Mouse (Mus musculus): ENCODE measurements around the gene Pqlc2.
A peak's percentile ranks its signal among the peaks of the same experiment; 100 is the strongest.

DNA sequence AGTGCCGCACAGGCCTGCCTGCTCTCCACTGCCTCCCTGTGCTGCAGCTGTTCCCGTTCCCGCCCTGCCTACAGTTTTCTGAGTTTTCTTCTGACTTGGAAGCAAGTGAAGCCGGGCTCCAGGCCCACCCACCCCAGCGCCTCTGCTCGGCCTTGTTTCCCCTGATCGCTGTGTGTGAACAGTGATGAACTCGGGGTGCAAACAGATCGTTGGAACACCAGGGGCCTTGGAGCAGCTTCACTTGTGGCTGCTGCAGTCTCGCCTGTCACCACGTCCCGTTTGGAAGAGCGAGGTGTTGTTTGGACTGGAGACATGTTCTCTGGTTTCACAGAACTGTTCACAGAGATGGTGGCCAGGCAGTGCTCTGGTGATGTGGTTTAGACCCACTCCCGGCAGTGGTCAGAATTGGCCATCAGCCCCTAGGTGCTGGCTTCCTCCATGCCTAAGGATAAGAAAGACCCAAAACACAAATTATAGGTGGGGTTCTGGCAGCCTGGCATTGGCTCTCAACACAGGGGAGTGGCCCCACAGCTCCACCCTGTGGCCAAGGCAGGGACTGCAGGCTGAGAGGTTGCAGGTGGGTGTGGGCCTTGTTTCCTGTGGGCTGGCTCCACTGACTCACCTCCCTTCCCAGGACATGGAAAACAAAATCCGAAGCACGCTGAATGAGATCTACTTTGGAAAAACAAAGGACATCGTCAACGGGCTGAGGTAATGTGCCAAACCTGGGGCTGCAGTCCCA, 23.2 kb downstream of the Pqlc2 start:
- no peak for TF ChIP-seq POLR2A (IDR thresholded peaks at IDR 0.05; ENCODE audit: control insufficient read depth, extremely low read depth, insufficient read depth, low read length, poor library complexity)
- TF ChIP-seq CTCF (IDR thresholded peaks at IDR 0.05; ENCODE audit: borderline replicate concordance, control insufficient read depth, extremely low read depth, insufficient read depth, low read length, poor library complexity): peak; percentile 94
